Mouse (Mus musculus) embryonic fibroblast, embryonic 13.5 days (primary cell): ENCODE results near the gene Dicer1. TPM values are rescaled to one million over a fixed set of nuclear protein-coding genes. Genes with fewer than 3 reads are reported as not detected.

ENCODE experiments used
- H3K27ac ChIP-seq: 2 replicates; pipeline ENCODE4 v1.5.1; 2012; ENCODE audit warnings: low read length, control low read depth, inconsistent platforms; ENCODE audit not compliant: insufficient read depth
- H3K4me1 ChIP-seq: 2 replicates; pipeline ENCODE4 v1.6.1; 2011; ENCODE audit warnings: low read length; ENCODE audit not compliant: control insufficient read depth, insufficient read depth
- H3K4me3 ChIP-seq: 2 replicates; pipeline ENCODE4 v1.5.1; 2011; ENCODE audit warnings: mild to moderate bottlenecking, control low read depth, low read length; ENCODE audit not compliant: insufficient read depth
- CTCF ChIP-seq: IDR thresholded peaks from 2 replicates; pipeline ENCODE4 v1.5.1; 2011; ENCODE audit warnings: mild to moderate bottlenecking, control low read depth, low read length, moderate library complexity, borderline replicate concordance; ENCODE audit not compliant: insufficient read depth
- POLR2A ChIP-seq: IDR thresholded peaks from 2 replicates; pipeline ENCODE4 v1.6.1; 2011; ENCODE audit warnings: low read depth, mild to moderate bottlenecking, control low read depth, low read length, moderate library complexity
- polyA plus RNA-seq: library from polyadenylated mRNA; stranded (reverse); fragments of >200 nt; gene quantifications from 2 replicates; pipeline ENCODE4 v1.2.4, GENCODE M21; 2011; ENCODE audit warnings: low read depth; ENCODE audit not compliant: missing spikeins, insufficient read length

Dicer1 gene
- 53.9 and 56.8 TPM in 2 replicates for polyA plus RNA-seq

DNA sequence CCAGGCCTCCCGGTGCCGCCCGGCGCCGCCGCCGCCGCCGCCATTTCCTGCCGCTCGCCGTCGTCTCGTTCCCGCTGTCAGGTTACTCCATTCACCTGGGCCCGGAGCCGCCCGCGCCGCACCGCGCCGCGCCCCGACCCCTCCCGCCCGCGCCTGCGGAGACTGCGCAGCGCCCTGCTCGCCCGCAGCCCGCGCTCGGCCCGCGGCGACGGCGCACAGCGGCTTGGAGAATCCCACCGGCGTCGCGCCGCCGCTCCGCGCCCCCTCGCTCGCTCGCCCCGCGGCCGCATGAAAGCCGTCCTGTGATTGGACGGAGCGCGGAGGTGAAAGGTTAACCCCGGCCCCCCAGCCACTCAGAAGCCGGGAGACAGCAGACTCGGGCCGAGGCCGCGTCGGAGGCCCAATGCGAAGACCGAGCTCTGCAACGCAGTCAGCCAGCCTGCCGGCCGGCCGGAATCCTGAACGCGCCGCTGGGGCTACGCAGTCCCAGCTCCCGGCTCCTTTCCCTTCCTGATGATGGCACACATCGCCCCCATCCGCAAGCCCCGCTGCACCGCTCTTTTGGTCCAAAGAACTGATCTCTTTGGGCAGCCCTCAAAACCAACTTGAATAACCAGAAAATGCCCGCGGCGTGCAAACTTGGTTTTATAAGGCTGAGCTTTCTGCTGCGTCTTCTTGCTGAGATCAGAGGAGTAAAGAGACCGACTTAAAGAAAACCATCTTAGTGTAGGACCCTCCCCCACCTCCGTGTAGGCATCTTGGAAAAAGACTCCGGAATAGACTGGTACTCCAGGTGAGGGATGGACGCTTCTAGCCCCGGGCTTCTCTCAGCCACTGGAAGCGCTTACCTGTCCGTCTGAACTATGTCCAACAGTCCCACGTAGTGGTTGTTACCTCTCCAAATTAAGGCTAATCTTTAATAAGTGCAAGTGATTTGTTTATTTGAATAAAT lies at the start of gene Dicer1:
TSS of gene Dicer1 (minus strand) at position 139 of the 952 bp plus-strand sequence.
- TF ChIP-seq POLR2A (peak; percentile 72), CTCF (no peak)
- Histone ChIP-seq H3K4me3 (peak within 1 kb of the TSS; percentile 80), H3K27ac (peak within 1 kb of the TSS; percentile 90), H3K4me1 (peaks cover 6% of the 10 kb centered on the region; the same call in 1 of the 2 replicates)

DNA sequence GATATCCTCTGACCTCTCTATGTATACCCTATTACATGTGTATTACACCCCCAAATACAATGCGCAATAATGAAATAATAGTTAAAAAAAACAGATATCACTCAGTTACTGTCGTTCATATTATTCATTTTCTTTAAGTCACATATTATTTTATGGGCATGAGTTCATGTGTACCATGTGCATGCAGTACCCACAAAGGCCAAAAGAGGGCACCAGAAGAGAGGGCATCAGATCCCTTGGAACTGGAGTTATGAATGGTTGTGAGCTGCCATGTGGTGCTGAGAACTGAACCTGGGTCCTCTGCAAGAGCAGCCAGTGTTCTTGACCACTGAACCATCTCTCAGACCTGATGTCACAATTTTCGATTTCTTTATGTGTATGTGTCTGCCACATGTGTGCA lies 47.6 kb upstream of the Dicer1 start:
- H3K4me1 ChIP-seq: no peaks in the 10 kb centered on the region
- TF ChIP-seq CTCF (no peak), POLR2A (no peak)
- H3K4me3 ChIP-seq: no peak overlapping the region
- no peak overlapping the region for H3K27ac ChIP-seq

DNA sequence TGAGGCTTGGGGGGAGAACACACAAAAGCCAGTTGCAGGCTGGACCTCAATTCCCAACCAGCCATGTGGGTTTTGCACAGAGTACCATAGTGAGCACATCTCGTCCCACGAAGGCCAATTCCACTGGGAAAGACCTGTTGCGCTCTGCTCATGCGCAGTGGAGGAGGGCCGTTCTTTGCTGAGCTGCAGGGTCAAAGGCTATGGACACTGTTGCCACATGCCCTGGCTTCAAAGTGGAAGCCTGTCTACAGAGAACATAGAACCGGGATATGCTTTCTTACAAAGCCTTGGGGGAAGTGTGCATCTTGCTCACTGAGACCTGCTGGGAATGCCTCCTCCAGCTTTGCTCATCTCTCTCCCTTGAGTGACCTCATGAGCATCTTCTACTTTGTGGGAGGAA lies 46.2 kb upstream of the Dicer1 start:
- Histone ChIP-seq H3K27ac (no peak overlapping the region), H3K4me1 (no peaks in the 10 kb centered on the region), H3K4me3 (no peak overlapping the region)
- TF ChIP-seq POLR2A: no peak
- TF ChIP-seq CTCF: no peak

DNA sequence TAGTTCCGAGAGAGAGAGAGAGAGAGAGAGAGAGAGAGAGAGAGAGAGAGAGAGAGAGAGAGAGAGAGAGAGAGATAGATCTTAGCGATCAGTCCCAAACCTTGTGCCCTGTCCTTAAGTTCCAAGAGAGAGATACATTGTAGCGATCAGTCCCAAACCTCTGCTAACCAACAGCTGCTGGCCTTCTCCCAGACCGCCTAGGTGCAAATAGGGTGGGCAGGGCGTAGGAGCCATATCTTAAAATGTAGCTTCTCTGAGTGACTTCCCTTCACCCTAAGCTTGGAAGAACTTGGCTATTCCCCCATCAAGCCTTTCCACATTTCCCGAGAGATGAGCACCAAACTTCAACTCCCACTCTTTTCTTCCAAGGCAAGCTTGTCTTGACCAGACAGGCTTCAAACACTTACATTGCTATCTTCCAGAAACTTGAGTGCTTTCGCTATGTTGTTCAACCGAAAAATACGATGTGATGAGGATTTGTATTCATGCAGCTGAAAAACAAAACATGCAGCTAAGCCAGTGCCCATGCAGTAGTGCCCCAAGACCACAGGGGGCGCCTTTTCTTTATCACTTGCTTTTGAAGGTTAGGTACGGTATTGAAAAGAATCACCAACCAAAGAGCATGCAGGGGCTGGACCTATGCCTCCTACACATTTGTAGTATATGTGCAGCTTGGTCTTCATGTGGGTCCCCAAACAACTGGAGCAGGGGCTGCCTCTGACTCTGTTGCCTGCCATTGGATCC lies 45.1 kb upstream of the Dicer1 start:
- Histone ChIP-seq H3K27ac (no peak overlapping the region), H3K4me3 (no peak overlapping the region), H3K4me1 (no peaks in the 10 kb centered on the region)
- TF ChIP-seq CTCF (no peak), POLR2A (no peak)

DNA sequence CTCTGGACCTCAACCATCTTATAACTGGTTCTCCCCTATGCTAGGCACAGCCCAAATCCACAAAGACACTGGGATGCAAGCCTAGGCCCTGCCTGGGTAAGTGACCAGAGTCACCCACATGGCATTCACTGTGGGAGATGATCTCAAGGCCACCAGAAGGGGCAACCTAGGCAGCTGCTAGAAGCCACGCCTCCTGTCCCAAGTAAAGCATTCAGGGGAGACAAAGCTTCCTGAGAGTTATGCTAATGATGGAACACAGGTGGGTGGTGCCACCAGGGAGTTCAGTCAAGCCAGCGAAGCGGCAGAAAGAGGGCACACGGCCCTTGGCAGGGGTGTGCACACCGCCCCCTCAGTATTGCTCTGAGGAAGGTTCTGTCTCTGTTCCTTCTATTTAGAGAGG lies 43.2 kb upstream of the Dicer1 start:
- H3K4me3 ChIP-seq: no peak overlapping the region
- TF ChIP-seq CTCF: no peak
- no peak for TF ChIP-seq POLR2A
- H3K4me1 ChIP-seq: no peaks in the 10 kb centered on the region
- no peak overlapping the region for H3K27ac ChIP-seq

DNA sequence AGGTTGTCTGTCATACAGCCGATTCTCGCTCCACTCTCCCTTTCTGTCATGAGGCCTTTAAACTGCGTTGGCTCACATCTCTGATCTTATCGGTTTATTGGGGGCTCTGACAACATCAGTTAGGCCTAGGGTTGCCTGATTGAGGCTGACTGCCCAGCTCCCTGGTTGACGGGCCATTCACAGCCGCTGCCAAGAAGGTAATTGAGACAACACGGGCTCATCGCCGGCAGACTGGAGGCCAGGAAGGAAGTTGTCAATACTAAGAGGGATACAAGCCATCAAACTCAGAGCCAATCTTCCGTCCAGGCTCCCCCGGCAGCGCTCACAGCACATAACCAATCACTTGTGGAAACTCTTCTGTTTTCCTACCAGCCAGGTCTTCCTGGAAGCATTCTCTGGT lies 41.7 kb upstream of the Dicer1 start:
- no peaks in the 10 kb centered on the region for H3K4me1 ChIP-seq
- TF ChIP-seq CTCF (no peak), POLR2A (no peak)
- H3K4me3 ChIP-seq: no peak overlapping the region
- H3K27ac ChIP-seq: no peak overlapping the region

DNA sequence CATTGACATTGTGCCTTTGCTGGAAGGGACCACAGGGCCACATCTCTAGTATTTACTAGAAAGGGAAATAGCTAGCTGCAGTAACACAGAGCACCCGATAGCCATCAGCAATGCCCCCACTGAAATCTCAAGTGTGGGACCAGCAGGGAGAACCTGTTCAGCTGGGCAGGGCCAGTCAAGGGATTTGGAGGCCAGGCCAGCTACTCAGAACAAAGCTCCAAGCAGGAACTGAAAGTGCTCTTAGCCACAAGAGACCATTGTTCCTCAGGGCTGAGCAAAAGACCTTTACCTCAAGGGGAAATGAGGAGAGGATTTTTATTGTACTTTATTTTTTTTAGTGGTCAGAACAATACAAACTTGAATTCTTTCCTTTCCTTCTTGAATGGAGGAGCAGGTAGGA lies 25.9 kb upstream of the Dicer1 start:
- H3K4me3 ChIP-seq: no peak overlapping the region
- no peak overlapping the region for H3K27ac ChIP-seq
- TF ChIP-seq POLR2A (no peak), CTCF (no peak)
- no peaks in the 10 kb centered on the region for H3K4me1 ChIP-seq

DNA sequence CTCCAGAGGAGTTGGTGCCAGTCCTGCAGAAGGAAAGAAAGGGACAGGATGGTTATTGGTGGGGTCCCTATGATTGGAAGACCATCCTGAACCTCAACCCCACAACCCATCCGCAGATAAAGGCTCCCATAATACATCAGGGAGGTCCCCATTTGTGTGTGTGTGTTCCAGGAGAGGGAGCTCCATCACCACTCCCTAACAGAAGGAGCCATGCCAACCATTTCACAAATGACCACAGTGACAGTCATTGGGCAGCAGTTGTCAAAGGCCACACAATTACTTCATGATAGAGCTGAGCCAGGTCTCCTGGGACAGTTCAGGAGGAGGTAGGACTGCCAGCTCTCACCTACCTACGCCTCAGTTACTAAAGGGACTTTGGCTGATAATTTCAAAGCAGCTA lies 20.2 kb upstream of the Dicer1 start:
- Histone ChIP-seq H3K4me1 (no peaks in the 10 kb centered on the region), H3K27ac (no peak overlapping the region), H3K4me3 (no peak overlapping the region)
- TF ChIP-seq CTCF (no peak), POLR2A (no peak)

DNA sequence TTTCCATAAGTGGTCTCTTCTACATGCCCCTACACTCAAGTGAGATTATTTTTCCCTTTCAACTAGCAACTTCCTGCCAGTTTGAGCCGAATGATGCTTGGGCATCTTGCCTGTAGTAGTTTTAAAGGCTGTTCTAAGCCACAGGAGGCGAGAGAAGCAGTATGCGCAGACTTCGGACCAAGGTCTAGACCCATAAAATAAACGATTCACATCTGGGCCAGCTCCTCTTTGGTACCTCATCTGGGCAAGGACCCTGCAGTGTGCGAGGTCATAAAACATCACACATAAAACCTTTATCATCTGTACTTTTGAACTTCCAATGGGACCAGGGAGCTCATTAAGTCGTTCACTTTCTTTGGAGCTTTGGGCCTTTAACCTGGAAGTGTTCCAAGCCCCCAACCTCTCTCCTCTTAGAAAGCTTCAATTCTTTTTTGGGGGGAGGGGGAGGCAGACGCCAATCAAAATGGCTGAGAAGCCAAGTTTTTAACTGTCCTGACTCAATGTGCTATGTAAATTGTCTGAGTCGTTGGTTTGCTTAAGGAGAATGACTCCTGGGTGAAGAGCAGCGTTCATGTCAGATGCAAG lies 17.5 kb upstream of the Dicer1 start:
- Histone ChIP-seq H3K4me3 (no peak overlapping the region), H3K27ac (no peak overlapping the region), H3K4me1 (no peaks in the 10 kb centered on the region)
- TF ChIP-seq POLR2A: no peak
- no peak for TF ChIP-seq CTCF
